Mouse (Mus musculus): ENCODE measurements around the gene Coasy.
A peak's percentile ranks its signal among the peaks of the same experiment; 100 is the strongest.
"Not testable (repeated sequence)": the region's sequence is repeated elsewhere in the genome, so short reads cannot be mapped to it uniquely, and the experiment has no call there.

The Coasy gene

DNA sequence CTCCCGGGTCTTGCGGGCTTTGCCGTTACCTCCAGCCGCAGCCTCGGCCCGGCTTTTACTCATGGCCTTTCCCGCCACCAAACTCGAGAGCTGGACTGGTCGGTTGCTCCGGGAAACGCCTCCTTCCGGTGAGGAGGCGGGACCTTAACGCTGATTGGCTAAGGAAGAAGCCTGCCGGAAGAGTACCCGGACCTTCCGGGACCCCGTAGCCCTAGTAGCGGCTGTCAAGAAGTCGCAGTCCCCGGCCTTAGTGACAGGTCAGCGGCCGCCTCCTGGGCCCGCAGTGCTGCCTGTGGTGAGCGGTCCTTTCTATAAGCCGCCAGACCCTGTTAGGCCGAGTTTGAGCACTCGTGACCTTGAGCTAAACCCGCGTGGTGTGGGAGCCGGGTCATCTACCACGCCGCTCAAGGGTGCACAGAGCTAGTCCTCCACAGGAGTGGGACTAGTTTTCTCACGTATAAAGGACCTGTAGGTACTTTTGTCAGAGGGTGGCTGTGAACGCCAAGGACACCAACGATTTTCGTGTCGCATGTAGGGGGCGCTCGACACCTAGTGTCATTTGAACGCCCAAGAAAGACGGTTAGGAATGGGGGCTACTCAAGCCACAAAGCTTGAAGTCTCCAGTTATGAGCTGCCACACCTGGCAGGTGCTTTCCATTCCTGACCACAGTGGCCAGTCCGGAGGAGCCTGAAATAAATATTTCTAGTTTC, 13.1 kb downstream of the Coasy start, which contains the start of gene Psmc3ip:
Gene Psmc3ip, minus strand, starts transcription at position 123 of the 711 bp plus-strand sequence.
- peak; percentile 95 for DNase-seq

- DNase-seq: no peak
Observed at GRCm38 (mm10) chr11:101098231-101098630, 15.9 kb downstream of the Coasy start.

GRCm38 (mm10) chr11:101103011-101103410, 20.6 kb downstream of the Coasy start:
- no peak for DNase-seq

GRCm38 (mm10) chr11:101109351-101109750, 27.0 kb downstream of the Coasy start:
- DNase-seq: no peak

GRCm38 (mm10) chr11:101110708-101111107, 28.3 kb downstream of the Coasy start:
- DNase-seq: no peak

- DNase-seq: no peak
Observed at GRCm38 (mm10) chr11:101111178-101111577, 28.8 kb downstream of the Coasy start.

DNA sequence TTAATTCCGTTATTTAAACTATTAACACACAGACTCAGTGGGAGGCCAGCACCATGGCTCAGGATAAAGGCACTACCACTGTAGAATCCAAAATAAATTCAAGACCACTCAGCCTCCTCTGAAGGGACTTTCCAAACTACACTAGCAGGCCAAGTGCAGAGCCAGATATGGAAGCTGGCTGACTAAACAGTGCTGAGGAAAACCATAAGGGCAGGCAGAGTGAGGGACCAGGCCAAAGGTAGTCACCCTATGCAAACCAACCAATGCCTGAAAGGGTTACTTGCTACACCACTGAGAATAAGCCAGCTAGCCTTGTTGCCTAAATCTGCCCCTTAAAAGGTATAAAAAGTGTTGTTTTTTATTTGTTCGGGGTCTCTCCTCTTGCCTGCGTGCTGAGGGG, 29.8 kb downstream of the Coasy start:
- DNase-seq: no peak

DNA sequence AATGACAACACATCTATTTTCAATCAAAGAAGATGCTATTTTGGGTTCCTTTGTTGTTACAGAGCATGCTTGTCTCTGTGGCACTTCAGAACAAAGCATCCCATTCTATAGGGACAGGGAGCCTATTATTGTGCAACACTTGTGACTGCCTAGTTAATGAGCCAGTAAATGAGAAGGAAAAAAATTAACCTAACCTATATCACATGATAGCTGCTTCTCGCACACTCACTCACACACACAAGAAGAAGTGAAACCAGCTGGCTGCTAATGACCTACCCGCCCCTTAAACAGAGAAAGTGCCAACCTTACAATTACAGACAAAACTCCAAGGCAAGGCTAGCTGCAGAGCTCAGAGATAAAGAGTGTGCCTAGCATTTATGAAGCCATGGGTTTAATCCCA, 33.2 kb downstream of the Coasy start:
- DNase-seq: no peak

DNA sequence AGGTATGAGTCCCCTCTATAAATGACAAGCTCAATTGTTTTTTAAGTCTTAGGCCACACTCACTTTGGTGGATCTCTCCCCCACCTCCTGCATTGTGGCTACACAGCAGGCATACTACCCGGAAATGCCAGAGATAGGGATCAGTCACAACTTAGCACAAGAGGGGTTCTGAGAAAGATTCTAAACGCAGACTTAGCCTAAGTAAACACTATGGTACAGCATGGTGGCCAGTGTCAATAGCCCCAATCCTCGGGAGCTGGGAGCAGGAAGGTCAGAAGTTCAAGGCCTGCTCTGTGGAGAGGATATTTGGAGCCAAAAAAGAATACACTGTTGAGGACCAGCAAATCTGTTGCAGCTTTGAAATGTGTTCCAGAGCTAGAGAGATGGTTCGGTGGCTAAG, 35.7 kb downstream of the Coasy start:
- no peak for DNase-seq

- DNase-seq: no peak
Observed at GRCm38 (mm10) chr11:101119131-101119760, 36.9 kb downstream of the Coasy start.

- DNase-seq: peak; percentile 99
Observed at GRCm38 (mm10) chr11:101119761-101120544, 37.6 kb downstream of the Coasy start, which contains the start of the genes Retreg3 and Tubg1. TSS of gene Retreg3 (minus strand) at chr11:101119893. TSS of gene Tubg1 (plus strand) at chr11:101119938.

GRCm38 (mm10) chr11:101120545-101121188, 38.3 kb downstream of the Coasy start:
- DNase-seq: no peak

DNA sequence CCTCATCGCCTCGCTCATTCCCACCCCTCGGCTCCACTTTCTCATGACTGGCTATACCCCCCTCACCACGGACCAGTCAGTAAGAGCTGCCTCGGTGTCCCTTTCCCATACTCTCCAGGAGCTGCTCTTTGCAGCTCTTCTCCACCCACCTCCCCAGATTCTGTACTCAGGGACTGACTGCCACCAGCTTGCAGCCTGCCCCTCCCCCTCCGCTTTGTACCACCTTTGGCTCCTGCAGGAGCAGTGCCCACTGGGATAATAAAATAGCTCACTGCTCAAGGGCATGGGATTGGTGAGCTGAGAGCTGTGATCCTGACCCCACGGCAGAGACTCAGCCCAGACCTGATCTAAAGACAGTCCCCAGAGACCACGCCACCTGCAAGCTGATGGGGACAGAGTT, 42.1 kb downstream of the Coasy start:
- not testable (repeated sequence) for DNase-seq

- not testable (repeated sequence) for DNase-seq
Observed at GRCm38 (mm10) chr11:101125008-101125407, 42.6 kb downstream of the Coasy start.

- DNase-seq: no peak
Observed at GRCm38 (mm10) chr11:101127075-101127474, 44.7 kb downstream of the Coasy start.

GRCm38 (mm10) chr11:101128996-101129577, 46.7 kb downstream of the Coasy start:
- no peak for DNase-seq

- DNase-seq: no peak
Observed at GRCm38 (mm10) chr11:101130056-101130756, 47.8 kb downstream of the Coasy start.

DNA sequence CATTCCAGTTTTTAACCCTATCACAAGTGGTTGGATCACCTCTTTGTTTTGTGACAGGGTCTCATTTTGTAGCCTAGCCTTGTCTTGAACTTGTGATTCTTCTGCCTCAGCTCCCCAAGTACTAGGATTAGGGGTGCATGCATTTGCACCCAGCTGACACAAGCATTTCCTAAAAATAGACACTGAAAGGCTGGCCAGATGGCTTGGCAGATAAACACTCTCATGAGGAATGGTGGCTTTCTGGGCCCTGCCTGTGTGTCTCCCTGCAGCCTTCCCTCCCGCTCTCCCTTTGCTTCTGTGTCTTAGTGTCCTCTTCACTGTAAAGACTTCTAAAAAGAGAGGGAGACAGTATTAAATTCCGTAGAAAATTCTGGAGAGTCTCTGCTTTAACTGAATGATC, 48.8 kb downstream of the Coasy start:
- DNase-seq: no peak

DNA sequence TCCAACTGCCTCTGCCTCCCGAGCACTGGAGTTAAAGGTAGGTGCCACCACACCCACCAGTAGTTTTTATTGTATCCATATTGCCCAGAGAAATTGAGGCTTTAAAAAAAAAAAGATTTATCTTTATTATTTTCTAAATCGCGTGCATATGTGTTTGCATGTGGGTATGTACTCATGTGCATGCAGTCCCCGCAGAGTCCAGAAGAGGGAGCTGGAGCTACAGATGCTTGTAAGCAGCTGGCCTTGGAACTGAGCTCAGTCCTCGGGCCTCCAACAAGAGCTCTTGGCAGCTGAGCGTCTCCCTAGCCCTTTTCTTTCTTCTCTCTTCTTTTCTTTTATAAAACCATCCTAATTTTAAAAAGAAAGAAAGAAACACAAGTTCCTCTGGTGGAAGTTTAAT, 49.3 kb downstream of the Coasy start:
- no peak for DNase-seq

- DNase-seq: no peak
Observed at GRCm38 (mm10) chr11:101133037-101133436, 50.7 kb downstream of the Coasy start.

GRCm38 (mm10) chr11:101134217-101134865, 52.0 kb downstream of the Coasy start:
- DNase-seq: no peak
